Mouse (Mus musculus) T-helper 17 cell (primary cell): ENCODE measurements at regions not wholly inside any gene's neighbourhood (a gene's known extent, or its start where the extent isn't known, plus 50 kb on each side); places are given as distances from the start of the nearest gene placed in this dataset.

Source experiments
- in situ Hi-C, 2 experiments: fragments of 300-600 bp; cut with MboI, MseI; formaldehyde crosslinking; loops; 1 replicate in 1 of 2; 2 replicates in 1 of 2; pipeline ENCODE4 v1.15.1; 2025; ENCODE audit warnings: high pct_unique_total_duplicates in 2 of 2

- in situ Hi-C loops: no loop called here
These were observed 1039.5 kb upstream of the Ddx18 start for GRCm38 (mm10) chr1:122607309-122607708.

DNA sequence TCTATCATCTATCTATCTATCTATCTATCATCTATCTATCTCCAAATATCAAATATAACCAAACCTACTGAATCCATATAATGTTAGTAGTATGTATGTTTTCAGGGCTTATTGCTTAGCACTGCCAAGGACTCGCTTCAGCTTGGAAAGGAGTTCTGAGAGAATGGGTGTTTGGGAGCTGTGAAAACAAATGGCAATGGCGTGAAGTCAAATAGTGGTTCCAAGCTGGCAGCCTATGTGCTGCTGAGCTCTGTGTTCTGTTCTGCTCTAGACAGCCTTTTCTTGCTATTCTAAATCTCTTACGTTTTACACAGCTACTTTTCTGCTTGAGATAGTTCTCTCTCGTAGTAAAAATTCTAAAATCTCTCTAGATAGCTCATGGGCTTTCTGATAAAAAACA, 1008.2 kb upstream of the Ddx18 start:
- in situ Hi-C loops: no loop called here

GRCm38 (mm10) chr1:122551596-122551995, 983.8 kb upstream of the Ddx18 start:
- in situ Hi-C loops: no loop called here

GRCm38 (mm10) chr1:122509580-122509979, 941.8 kb upstream of the Ddx18 start:
- in situ Hi-C loops: no loop called here

- in situ Hi-C loops: no loop called here
These were observed 933.9 kb upstream of the Ddx18 start for GRCm38 (mm10) chr1:122501707-122502106.

DNA sequence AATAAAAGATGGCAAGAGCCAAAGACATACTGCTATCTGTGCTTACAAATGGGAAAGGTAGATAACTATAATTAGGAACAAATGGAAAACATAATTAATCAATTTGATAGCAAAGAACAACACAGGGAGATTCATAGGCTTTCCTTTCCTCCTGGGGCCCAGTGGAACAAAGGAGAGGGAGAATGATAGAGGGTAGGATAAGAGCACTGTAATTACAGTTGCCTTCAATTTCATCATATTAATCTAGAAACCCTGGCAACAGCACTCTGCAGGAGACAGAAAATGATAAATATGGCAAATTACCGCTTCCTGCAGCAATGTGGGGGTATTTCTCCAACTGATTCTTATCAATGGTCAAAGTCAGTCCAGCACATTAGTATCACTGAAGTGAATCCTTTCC, 910.2 kb upstream of the Ddx18 start:
- in situ Hi-C loops: no loop called here

GRCm38 (mm10) chr1:122463931-122464330, 896.1 kb upstream of the Ddx18 start:
- in situ Hi-C loops: no loop called here

- in situ Hi-C loops: loop anchor here in 1 of 2 experiments (10.0 kb wide), 1 partner anchor 1426 kb away; no protein-coding TSS in a partner anchor
These were observed 891.3 kb upstream of the Ddx18 start for GRCm38 (mm10) chr1:122459056-122459455.

GRCm38 (mm10) chr1:122454881-122455280, 887.1 kb upstream of the Ddx18 start:
- in situ Hi-C loops: loop anchor here in 1 of 2 experiments (10.0 kb wide), 1 partner anchor 1430 kb away; no protein-coding TSS in a partner anchor

DNA sequence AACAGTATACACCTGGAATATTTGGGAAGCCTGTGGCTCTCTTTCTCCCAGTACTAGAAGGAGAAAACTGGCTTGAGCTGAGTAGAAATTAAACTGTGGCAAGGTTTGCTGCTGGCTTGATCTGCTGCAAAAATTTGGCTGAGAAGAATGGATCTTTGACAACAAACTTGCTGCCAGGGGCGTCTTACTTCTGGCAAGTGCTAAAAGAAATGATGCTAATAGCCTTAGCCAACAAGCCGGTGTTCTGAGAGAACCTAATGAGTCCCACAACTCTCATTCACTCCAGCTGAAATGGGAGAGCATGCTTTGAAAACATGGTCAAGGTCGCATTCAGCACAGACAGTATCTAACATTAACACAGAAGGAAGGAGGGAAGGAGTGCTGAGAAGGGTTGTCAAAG, 885.8 kb upstream of the Ddx18 start:
- in situ Hi-C loops: loop anchor here in 1 of 2 experiments (10.0 kb wide), 1 partner anchor 1431 kb away; no protein-coding TSS in a partner anchor

DNA sequence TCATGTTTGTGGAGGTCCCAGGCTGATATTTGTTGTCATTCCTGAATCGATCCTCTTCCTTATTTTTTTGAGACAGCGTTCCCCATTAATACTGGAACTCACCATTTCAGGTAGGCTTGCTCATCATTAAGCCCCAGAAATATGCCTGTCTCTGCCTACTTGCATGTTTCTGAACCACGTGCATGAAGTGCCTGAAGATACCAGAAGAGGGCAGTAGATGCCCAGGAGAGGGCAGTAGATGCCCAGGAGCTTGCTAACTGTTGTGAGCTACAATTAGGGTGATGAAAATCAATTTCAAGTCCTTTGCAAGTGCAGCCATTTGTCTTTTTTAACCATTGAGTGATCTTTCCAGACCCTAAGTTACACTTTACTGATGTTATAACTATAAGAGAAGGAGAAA, 871.6 kb upstream of the Ddx18 start:
- in situ Hi-C loops: no loop called here

GRCm38 (mm10) chr1:122423503-122423902, 855.7 kb upstream of the Ddx18 start:
- in situ Hi-C loops: loop anchor here in 1 of 2 experiments (10.0 kb wide), 1 partner anchor 361 kb away; no protein-coding TSS in a partner anchor

DNA sequence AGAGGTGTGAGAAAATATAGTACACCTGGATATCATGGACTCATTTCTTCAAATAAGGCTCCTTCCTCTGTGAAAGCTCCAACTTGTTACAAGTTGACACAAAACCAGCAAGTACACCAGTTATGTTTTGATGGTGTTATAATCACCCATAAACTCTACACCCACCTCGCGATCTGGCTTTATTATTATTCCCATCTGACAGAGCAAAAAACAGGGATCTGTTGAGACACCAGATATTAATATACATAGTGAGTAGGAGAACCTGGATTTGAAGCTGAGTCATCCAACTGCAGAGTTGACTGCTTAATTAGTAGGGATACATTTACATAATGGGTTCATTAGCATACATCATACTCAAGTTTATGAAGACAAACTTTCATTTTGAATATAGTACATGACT, 828.6 kb upstream of the Ddx18 start:
- in situ Hi-C loops: no loop called here

DNA sequence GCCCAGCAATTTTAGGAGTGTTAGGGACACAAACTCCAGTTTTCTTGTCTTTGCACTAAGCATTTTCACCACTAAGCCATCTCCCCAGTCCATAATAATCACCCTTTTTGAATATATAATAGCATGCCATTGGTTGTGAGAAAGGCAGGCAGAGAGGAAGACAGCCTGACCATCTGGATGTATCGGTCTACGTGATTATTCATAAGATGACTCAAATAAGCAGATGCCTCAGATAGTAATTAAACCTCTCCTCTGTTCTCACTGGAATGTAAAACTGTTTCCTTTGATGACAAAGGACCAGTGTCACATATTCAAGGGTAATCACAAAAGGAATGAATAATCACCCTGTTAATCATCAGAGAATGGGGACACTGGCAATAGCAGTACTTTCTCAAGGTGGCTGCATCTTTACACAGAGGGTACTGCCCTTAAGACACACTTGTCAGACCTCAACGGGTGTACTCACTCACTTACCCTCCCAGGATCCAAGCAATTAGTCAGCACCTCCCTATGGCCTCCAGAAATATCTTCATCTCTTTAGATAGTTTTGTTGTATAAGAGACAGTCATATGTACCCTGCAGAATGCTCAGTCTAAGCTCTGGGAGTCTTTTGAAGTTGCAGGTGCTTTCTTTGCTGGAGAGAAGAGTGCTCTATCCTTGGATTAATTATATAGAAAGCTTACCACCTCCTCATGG, 826.0 kb upstream of the Ddx18 start:
- in situ Hi-C loops: no loop called here

DNA sequence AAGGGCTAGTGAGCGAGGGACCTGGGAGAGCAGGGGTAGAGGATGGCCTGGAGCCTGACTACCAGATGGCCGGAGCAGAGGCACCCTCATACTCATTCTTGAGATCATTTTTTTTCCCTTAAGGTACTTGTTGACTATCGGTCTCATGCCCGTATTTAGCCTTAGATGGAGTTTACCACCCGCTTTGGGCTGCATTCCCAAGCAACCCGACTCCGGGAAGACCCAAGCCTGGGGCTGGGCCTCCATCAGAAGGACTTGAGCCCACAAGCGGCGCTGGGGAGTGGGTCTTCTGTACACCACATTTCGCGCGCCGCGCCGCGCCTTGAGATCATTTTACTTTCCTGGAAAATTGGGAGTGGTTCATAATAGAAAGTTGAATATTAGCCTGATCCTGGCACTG, 789.2 kb upstream of the Ddx18 start:
- in situ Hi-C loops: no loop called here

DNA sequence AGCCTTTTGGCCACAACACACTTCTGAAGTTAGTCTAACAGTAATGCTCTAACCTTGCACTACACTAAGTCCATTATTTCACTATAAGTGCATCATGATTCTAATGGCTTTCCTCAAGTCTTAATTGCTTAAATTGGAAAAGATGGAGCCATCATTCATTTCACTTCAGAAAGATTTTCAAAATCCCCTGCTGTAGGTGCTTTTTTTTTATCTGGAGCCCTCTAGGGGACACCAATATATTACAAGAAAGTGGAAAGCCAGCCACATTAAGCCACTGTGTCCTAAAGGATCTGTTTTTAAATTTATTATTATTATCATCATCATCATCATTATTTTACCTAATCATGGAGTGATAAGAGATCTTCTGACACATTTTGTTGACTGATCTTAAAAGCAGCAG, 783.7 kb upstream of the Ddx18 start:
- in situ Hi-C loops: no loop called here

GRCm38 (mm10) chr1:122333267-122333666, 765.5 kb upstream of the Ddx18 start:
- in situ Hi-C loops: no loop called here

- in situ Hi-C loops: no loop called here
These were observed 760.5 kb upstream of the Ddx18 start for GRCm38 (mm10) chr1:122328276-122328675.
